Mouse (Mus musculus) limb, embryonic 11.5 days (tissue): ENCODE measurements around the gene Gm28053. TPM values are rescaled to one million over a fixed set of nuclear protein-coding genes. Genes with fewer than 3 reads are reported as not detected.

Experiments
- ATAC-seq: fragments of 200-750 bp; cut with Nextera tagmentation; 2 replicates; pipeline ENCODE4 v1.8.0; 2017; ENCODE audit warnings: low read depth; ENCODE audit not compliant: insufficient number of reproducible peaks, low FRiP score, low TSS enrichment
- DNase-seq: peaks from one replicate; pipeline ENCODE4 v3.0.0-alpha.2; 2015; ENCODE audit warnings: low spot score
- H3K27ac ChIP-seq: fragments of 300-500 bp; sonication (generic); replicated peaks from 2 replicates; pipeline ENCODE4 v1.5.1; 2014; ENCODE audit warnings: low read depth, mild to moderate bottlenecking, low read length
- H3K27me3 ChIP-seq: fragments of 300-500 bp; sonication (generic); 2 replicates; pipeline ENCODE4 v1.6.1; 2014; ENCODE audit warnings: mild to moderate bottlenecking, low read length, mixed read lengths; ENCODE audit not compliant: control insufficient read depth, insufficient read depth
- H3K36me3 ChIP-seq: fragments of 300-500 bp; sonication (generic); 2 replicates; pipeline ENCODE4 v1.6.1; 2014; ENCODE audit warnings: mild to moderate bottlenecking, low read length, moderate library complexity, mixed read lengths; ENCODE audit not compliant: control insufficient read depth, insufficient read depth
- H3K4me1 ChIP-seq: fragments of 300-500 bp; sonication (generic); 2 replicates; pipeline ENCODE4 v1.6.1; 2014; ENCODE audit warnings: low read length, mixed read lengths; ENCODE audit not compliant: control insufficient read depth, insufficient read depth
- H3K4me2 ChIP-seq: fragments of 300-500 bp; sonication (generic); 2 replicates; pipeline ENCODE4 v1.6.1; 2014; ENCODE audit warnings: low read depth, mild to moderate bottlenecking, moderate library complexity; ENCODE audit not compliant: severe bottlenecking
- H3K4me3 ChIP-seq: fragments of 300-500 bp; sonication (generic); 2 replicates; pipeline ENCODE4 v1.5.1; 2014; ENCODE audit warnings: low read depth, low read length
- H3K9ac ChIP-seq: fragments of 300-500 bp; sonication (generic); 2 replicates; pipeline ENCODE4 v1.6.1; 2014; ENCODE audit warnings: mild to moderate bottlenecking, low read length
- H3K9me3 ChIP-seq: fragments of 300-500 bp; sonication (generic); 2 replicates; pipeline ENCODE4 v1.6.1; 2016; ENCODE audit warnings: low read length; ENCODE audit not compliant: control insufficient read depth
- WGBS: fragments of 180-500 bp; shearing (Covaris S2); extraction: QIAGEN DNeasy Blood & Tissue Kit; methylation state at CpG from one replicate; pipeline ENCODE4 v1.1.7; 2014; 5-methylcytosine and 5-hydroxymethylcytosine counted together
- polyA plus RNA-seq: library from polyadenylated mRNA; unstranded; fragments of >200 nt; fragmentation: Nextera tagmentation; extraction: Ambion mirVana; gene quantifications from 2 replicates; pipeline ENCODE4 v1.2.1, GENCODE M21; 2014

Gm28053 gene
- polyA plus RNA-seq, 1 experiment from 2014 or later: not detected

GRCm38 (mm10) chr6:48741711-48742206 is 23.4 kb downstream of the Gm28053 start:
- no peak overlapping the region for H3K4me3 ChIP-seq
- H3K4me2 ChIP-seq: no peak overlapping the region
- no peaks in the 10 kb centered on the region for H3K36me3 ChIP-seq
- peaks cover 5% of the 10 kb centered on the region; the same call in 1 of the 2 replicates for H3K4me1 ChIP-seq
- H3K9me3 ChIP-seq: no peaks in the 10 kb centered on the region
- no peak for DNase-seq
- WGBS: 24% methylated on average over 9 of the region's 9 CpGs
- H3K27ac ChIP-seq: no peak overlapping the region
- peaks cover 20% of the 10 kb centered on the region for H3K27me3 ChIP-seq
- ATAC-seq: no peak
- H3K9ac ChIP-seq: no peak overlapping the region

- peak overlapping the region; percentile 89 for H3K4me2 ChIP-seq
- peak overlapping the region; percentile 36 for H3K4me3 ChIP-seq
- peaks cover 5% of the 10 kb centered on the region; the same call in 1 of the 2 replicates for H3K4me1 ChIP-seq
- no peak overlapping the region for H3K9ac ChIP-seq
- no peak overlapping the region for H3K27ac ChIP-seq
- ATAC-seq (no peak), DNase-seq (peak; percentile 41)
- peaks cover 20% of the 10 kb centered on the region for H3K27me3 ChIP-seq
- WGBS: 2% methylated on average over 52 of the region's 52 CpGs
- no peaks in the 10 kb centered on the region for H3K9me3 ChIP-seq
- H3K36me3 ChIP-seq: no peaks in the 10 kb centered on the region
Observed at GRCm38 (mm10) chr6:48742422-48743351, 24.3 kb downstream of the Gm28053 start.

GRCm38 (mm10) chr6:48745490-48745889 is 27.1 kb downstream of the Gm28053 start:
- Histone ChIP-seq H3K9me3 (no peaks in the 10 kb centered on the region), H3K27ac (no peak overlapping the region), H3K4me1 (peaks cover 5% of the 10 kb centered on the region; the same call in 1 of the 2 replicates), H3K9ac (no peak overlapping the region), H3K4me2 (no peak overlapping the region), H3K27me3 (peaks cover 20% of the 10 kb centered on the region), H3K36me3 (no peaks in the 10 kb centered on the region), H3K4me3 (no peak overlapping the region)
- DNase-seq (no peak), ATAC-seq (no peak)
- WGBS: 74% methylated on average over 2 of the region's 2 CpGs

GRCm38 (mm10) chr6:48745959-48746889 is 27.8 kb downstream of the Gm28053 start, which contains the start of gene Gimap5:
Gimap5 (plus strand) TSS chr6:48746197.
- no peaks in the 10 kb centered on the region for H3K36me3 ChIP-seq
- no peak within 1 kb of the TSS for H3K27ac ChIP-seq
- peaks cover 20% of the 10 kb centered on the region for H3K27me3 ChIP-seq
- no peak within 1 kb of the TSS for H3K4me3 ChIP-seq
- WGBS: 51% methylated on average over 16 of the region's 16 CpGs
- H3K4me1 ChIP-seq: peaks cover 5% of the 10 kb centered on the region; the same call in 1 of the 2 replicates
- peak; percentile 41 for DNase-seq
- H3K4me2 ChIP-seq: no peak within 1 kb of the TSS
- H3K9me3 ChIP-seq: no peaks in the 10 kb centered on the region
- H3K9ac ChIP-seq: no peak within 1 kb of the TSS
- ATAC-seq: no peak

- ATAC-seq (no peak), DNase-seq (no peak)
- H3K4me1 ChIP-seq: peaks cover 3% of the 10 kb centered on the region; the same call in 1 of the 2 replicates
- H3K9ac ChIP-seq: no peak overlapping the region
- H3K27me3 ChIP-seq: peaks cover 11% of the 10 kb centered on the region
- no peaks in the 10 kb centered on the region for H3K9me3 ChIP-seq
- WGBS: 54% methylated on average over 7 of the region's 7 CpGs
- no peak overlapping the region for H3K27ac ChIP-seq
- H3K4me2 ChIP-seq: no peak overlapping the region
- H3K4me3 ChIP-seq: no peak overlapping the region
- H3K36me3 ChIP-seq: no peaks in the 10 kb centered on the region
Observed at GRCm38 (mm10) chr6:48747091-48747966, 28.9 kb downstream of the Gm28053 start.

- WGBS: 81% methylated on average over 7 of the region's 7 CpGs
Observed at GRCm38 (mm10) chr6:48763567-48764270, 45.3 kb downstream of the Gm28053 start.

GRCm38 (mm10) chr6:48764496-48764895 is 46.1 kb downstream of the Gm28053 start:
- no peaks in the 10 kb centered on the region for H3K36me3 ChIP-seq
- ATAC-seq: no peak
- no peak overlapping the region for H3K27ac ChIP-seq
- 91% methylated on average over 10 of the region's 10 CpGs for WGBS
- no peak overlapping the region for H3K4me2 ChIP-seq
- H3K4me1 ChIP-seq: no peaks in the 10 kb centered on the region
- H3K9me3 ChIP-seq: no peaks in the 10 kb centered on the region
- no peaks in the 10 kb centered on the region for H3K27me3 ChIP-seq
- DNase-seq: no peak
- H3K4me3 ChIP-seq: no peak overlapping the region
- no peak overlapping the region for H3K9ac ChIP-seq

More at GRCm38 (mm10) chr6:48763567-48764270, 45.3 kb downstream of the Gm28053 start:
- H3K9me3 ChIP-seq: no peaks in the 10 kb centered on the region
- no peak overlapping the region for H3K4me2 ChIP-seq
- H3K4me1 ChIP-seq: no peaks in the 10 kb centered on the region
- no peak overlapping the region for H3K9ac ChIP-seq
- no peak overlapping the region for H3K27ac ChIP-seq
- no peaks in the 10 kb centered on the region for H3K27me3 ChIP-seq
- ATAC-seq (no peak), DNase-seq (no peak)
- no peaks in the 10 kb centered on the region for H3K36me3 ChIP-seq
- H3K4me3 ChIP-seq: no peak overlapping the region
